Mouse (Mus musculus) megakaryocyte-erythroid progenitor cell, adult 5 weeks (primary cell): ENCODE measurements around the gene Serpina1e. TPM values are rescaled to one million over a fixed set of nuclear protein-coding genes. Genes with fewer than 3 reads are reported as not detected.

Experiments
- polyA plus RNA-seq: library from polyadenylated mRNA; stranded (reverse); fragments of >175 nt; gene quantifications from 2 replicates; pipeline ENCODE4 v1.2.3, GENCODE M21; 2012

Gene Serpina1e
- polyA plus RNA-seq = not detected in 2 replicates

GRCm38 (mm10) chr12:103958798-103959197, at the start of gene Serpina1e:
Gene Serpina1e, minus strand, starts transcription at chr12:103958975.

GRCm38 (mm10) chr12:103989857-103990256, 31.1 kb upstream of the Serpina1e start, which contains the start of gene Serpina11:
Gene Serpina11, minus strand, starts transcription at chr12:103989957.

GRCm38 (mm10) chr12:103904837-103905340, 53.9 kb downstream of the Serpina1e start, which contains the start of gene Serpina1c:
Gene Serpina1c, minus strand, starts transcription at chr12:103904887.

Other genes starting within 250 kb of the Serpina1e start
- gene Serpina1d, start 185.4 kb downstream of the Serpina1e start, polyA plus RNA-seq = not detected in 2 replicates
- gene Serpina1b, start 128.6 kb downstream of the Serpina1e start, polyA plus RNA-seq = not detected in 2 replicates
- not detected in 2 replicates for gene Serpina1a, start 95.4 kb downstream of the Serpina1e start, polyA plus RNA-seq
- not detected in 2 replicates for gene Serpina1c, start 54.1 kb downstream of the Serpina1e start, polyA plus RNA-seq
- not detected in 2 replicates for gene Serpina11, start 31.0 kb upstream of the Serpina1e start, polyA plus RNA-seq
- not detected in 2 replicates for gene Serpina9, start 54.8 kb upstream of the Serpina1e start, polyA plus RNA-seq
- gene Serpina12, start 85.5 kb upstream of the Serpina1e start, polyA plus RNA-seq = 0.04 TPM in 1 of 2 replicates, not detected in the other
- not detected in 2 replicates for gene Serpina5, start 142.1 kb upstream of the Serpina1e start, polyA plus RNA-seq
- gene Serpina3a, start 153.7 kb upstream of the Serpina1e start, polyA plus RNA-seq = not detected in 2 replicates
- gene Serpina3b, start 169.0 kb upstream of the Serpina1e start, polyA plus RNA-seq = 0.04 TPM in 1 of 2 replicates, not detected in the other
- 0.05 TPM in 1 of 2 replicates, not detected in the other for gene Serpina3c, start 194.9 kb upstream of the Serpina1e start, polyA plus RNA-seq